Mouse (Mus musculus) heart, embryonic 11.5 days (tissue): ENCODE results near the gene Iqgap1. TPM values are rescaled to one million over a fixed set of nuclear protein-coding genes. Genes with fewer than 3 reads are reported as not detected.
"Not testable (repeated sequence)": the region's sequence is repeated elsewhere in the genome, so short reads cannot be mapped to it uniquely, and the experiment has no call there.

Source experiments
- ATAC-seq: fragments of 200-750 bp; cut with Nextera tagmentation; replicated peaks from 2 replicates; pipeline ENCODE4 v1.8.0; 2017; ENCODE audit warnings: moderate library complexity; ENCODE audit not compliant: insufficient number of reproducible peaks, low FRiP score, low TSS enrichment
- H3K27ac ChIP-seq: fragments of 300-500 bp; sonication (generic); 2 replicates; pipeline ENCODE4 v1.5.1; 2014; ENCODE audit warnings: mild to moderate bottlenecking, low read depth, low read length
- H3K27me3 ChIP-seq: fragments of 300-500 bp; sonication (generic); 2 replicates; pipeline ENCODE4 v1.6.1; 2014; ENCODE audit warnings: mild to moderate bottlenecking, low read length, mixed read lengths; ENCODE audit not compliant: control insufficient read depth, insufficient read depth
- H3K36me3 ChIP-seq: fragments of 300-500 bp; sonication (generic); 2 replicates; pipeline ENCODE4 v1.6.1; 2014; ENCODE audit warnings: mild to moderate bottlenecking, low read length, moderate library complexity, mixed read lengths; ENCODE audit not compliant: control insufficient read depth, insufficient read depth
- H3K4me1 ChIP-seq: fragments of 300-500 bp; sonication (generic); 2 replicates; pipeline ENCODE4 v1.6.1; 2014; ENCODE audit warnings: low read length; ENCODE audit not compliant: control insufficient read depth, insufficient read depth
- H3K4me2 ChIP-seq: fragments of 300-500 bp; sonication (generic); 2 replicates; pipeline ENCODE4 v1.6.1; 2014; ENCODE audit warnings: mild to moderate bottlenecking, moderate library complexity
- H3K4me3 ChIP-seq: fragments of 300-500 bp; sonication (generic); 2 replicates; pipeline ENCODE4 v1.5.1; 2014; ENCODE audit warnings: low read depth, low read length
- H3K9ac ChIP-seq: fragments of 300-500 bp; sonication (generic); 2 replicates; pipeline ENCODE4 v1.6.1; 2014; ENCODE audit warnings: mild to moderate bottlenecking, low read depth, low read length, moderate library complexity
- H3K9me3 ChIP-seq: fragments of 300-500 bp; sonication (generic); replicated peaks from 2 replicates; pipeline ENCODE4 v1.6.1; 2016; ENCODE audit warnings: low read length; ENCODE audit not compliant: control insufficient read depth
- WGBS: fragments of 180-500 bp; shearing (Covaris S2); extraction: QIAGEN DNeasy Blood & Tissue Kit; methylation state at CpG from one replicate; pipeline ENCODE4 v1.1.7; 2014; ENCODE audit not compliant: insufficient replicate concordance; 5-methylcytosine and 5-hydroxymethylcytosine counted together
- polyA plus RNA-seq: library from polyadenylated mRNA; unstranded; fragments of >200 nt; fragmentation: Nextera tagmentation; extraction: Ambion mirVana; gene quantifications from 2 replicates; pipeline ENCODE4 v1.2.1, GENCODE M21; 2014

Iqgap1 gene
- polyA plus RNA-seq, 1 experiment from 2014 or later = 33.5 TPM

- Histone ChIP-seq H3K4me3 (no peak overlapping the region), H3K27ac (no peak overlapping the region), H3K4me1 (peaks cover 11% of the 10 kb centered on the region), H3K27me3 (no peaks in the 10 kb centered on the region), H3K9me3 (no peaks in the 10 kb centered on the region), H3K4me2 (no peak overlapping the region), H3K9ac (no peak overlapping the region), H3K36me3 (peaks cover 11% of the 10 kb centered on the region)
- no peak for ATAC-seq
- WGBS = 74% methylated on average over 8 of the region's 8 CpGs
Measured at GRCm38 (mm10) chr7:80762297-80762696, 63.5 kb downstream of the Iqgap1 start.

GRCm38 (mm10) chr7:80754086-80754485 is 71.7 kb downstream of the Iqgap1 start:
- Histone ChIP-seq H3K36me3 (peaks cover 46% of the 10 kb centered on the region), H3K4me2 (no peak overlapping the region), H3K27me3 (no peaks in the 10 kb centered on the region), H3K9ac (no peak overlapping the region), H3K4me3 (no peak overlapping the region), H3K27ac (no peak overlapping the region), H3K4me1 (no peaks in the 10 kb centered on the region), H3K9me3 (no peaks in the 10 kb centered on the region)
- 87% methylated on average over 2 of the region's 2 CpGs for WGBS
- ATAC-seq = no peak

- Histone ChIP-seq H3K4me3 (no peak overlapping the region), H3K4me1 (no peaks in the 10 kb centered on the region), H3K27ac (no peak overlapping the region), H3K27me3 (no peaks in the 10 kb centered on the region), H3K4me2 (no peak overlapping the region), H3K9me3 (no peaks in the 10 kb centered on the region), H3K9ac (no peak overlapping the region), H3K36me3 (peaks cover 45% of the 10 kb centered on the region)
- ATAC-seq = no peak
- 85% methylated on average over 2 of the region's 2 CpGs for WGBS
Measured at GRCm38 (mm10) chr7:80753613-80754012, 72.2 kb downstream of the Iqgap1 start.

GRCm38 (mm10) chr7:80749624-80750023 is 76.2 kb downstream of the Iqgap1 start:
- peaks cover 25% of the 10 kb centered on the region for H3K4me1 ChIP-seq
- H3K9ac ChIP-seq = no peak overlapping the region
- H3K36me3 ChIP-seq = peaks cover 44% of the 10 kb centered on the region
- 0 out of 2 replicates have a peak, but pooled peaks cover 3% of the 10 kb centered on the region for H3K9me3 ChIP-seq
- H3K4me3 ChIP-seq = no peak overlapping the region
- no peak for ATAC-seq
- H3K4me2 ChIP-seq = no peak overlapping the region
- H3K27me3 ChIP-seq = no peaks in the 10 kb centered on the region
- WGBS = 75% methylated on average over 6 of the region's 6 CpGs
- no peak overlapping the region for H3K27ac ChIP-seq

GRCm38 (mm10) chr7:80749109-80749508 is 76.7 kb downstream of the Iqgap1 start:
- not testable (repeated sequence) for H3K9ac ChIP-seq, H3K4me3 ChIP-seq, H3K27ac ChIP-seq, ATAC-seq, H3K9me3 ChIP-seq, H3K4me2 ChIP-seq, H3K27me3 ChIP-seq
- H3K36me3 ChIP-seq = peaks cover 44% of the 10 kb centered on the region
- peaks cover 30% of the 10 kb centered on the region for H3K4me1 ChIP-seq
- 91% methylated on average over 9 of the region's 10 CpGs for WGBS

GRCm38 (mm10) chr7:80747371-80747770 is 78.4 kb downstream of the Iqgap1 start:
- Histone ChIP-seq H3K27ac (peak overlapping the region; percentile 76), H3K9ac (no peak overlapping the region), H3K4me1 (peaks cover 38% of the 10 kb centered on the region), H3K4me3 (no peak overlapping the region), H3K4me2 (no peak overlapping the region), H3K9me3 (0 out of 2 replicates have a peak, but pooled peaks cover 3% of the 10 kb centered on the region), H3K36me3 (peaks cover 38% of the 10 kb centered on the region), H3K27me3 (no peaks in the 10 kb centered on the region)
- 59% methylated on average over 7 of the region's 7 CpGs for WGBS
- no peak for ATAC-seq

GRCm38 (mm10) chr7:80746166-80746761 is 79.5 kb downstream of the Iqgap1 start:
- Histone ChIP-seq H3K27me3 (no peaks in the 10 kb centered on the region), H3K9ac (peak overlapping the region; percentile 61), H3K4me3 (no peak overlapping the region), H3K36me3 (peaks cover 29% of the 10 kb centered on the region), H3K4me2 (peak overlapping the region; percentile 34), H3K9me3 (0 out of 2 replicates have a peak, but pooled peaks cover 3% of the 10 kb centered on the region), H3K4me1 (peaks cover 38% of the 10 kb centered on the region), H3K27ac (peak overlapping the region; percentile 76)
- 28% methylated on average over 5 of the region's 5 CpGs for WGBS
- ATAC-seq = no peak

- Histone ChIP-seq H3K4me1 (peaks cover 38% of the 10 kb centered on the region), H3K36me3 (peaks cover 26% of the 10 kb centered on the region), H3K27me3 (no peaks in the 10 kb centered on the region), H3K27ac (peak overlapping the region; percentile 76), H3K9me3 (0 out of 2 replicates have a peak, but pooled peaks cover 3% of the 10 kb centered on the region), H3K9ac (no peak overlapping the region), H3K4me3 (no peak overlapping the region), H3K4me2 (peak overlapping the region; percentile 12; the same call in 1 of the 2 replicates)
- WGBS = 12% methylated on average over 3 of the region's 3 CpGs
- ATAC-seq = no peak
Measured at GRCm38 (mm10) chr7:80745746-80746145, 80.0 kb downstream of the Iqgap1 start.

GRCm38 (mm10) chr7:80745250-80745649 is 80.5 kb downstream of the Iqgap1 start:
- 0 out of 2 replicates have a peak, but pooled peaks cover 3% of the 10 kb centered on the region for H3K9me3 ChIP-seq
- H3K27ac ChIP-seq = peak overlapping the region; percentile 76
- H3K4me1 ChIP-seq = peaks cover 38% of the 10 kb centered on the region
- H3K9ac ChIP-seq = peak overlapping the region; percentile 52; the same call in 1 of the 2 replicates
- H3K36me3 ChIP-seq = peaks cover 24% of the 10 kb centered on the region
- peak overlapping the region; percentile 15; the same call in 1 of the 2 replicates for H3K4me2 ChIP-seq
- 30% methylated on average over 9 of the region's 9 CpGs for WGBS
- H3K27me3 ChIP-seq = no peaks in the 10 kb centered on the region
- no peak for ATAC-seq
- H3K4me3 ChIP-seq = no peak overlapping the region
